Comparison of ENCODE assay signal across 34 mouse cellular contexts in genomic region chr1:170428141-170428540, GRCm38 (mm10).
"Had no signal": no experiment of that assay in that cellular context is flagged by ENCODE, and none has a peak within 500 bp of the region (broad histone marks: within the 10 kb centered on the region; RNA-seq: fewer than 3 reads in every experiment).

No protein-coding gene starts in this region.

- H3K9ac ChIP-seq: heart, embryonic 12.5 days; heart, embryonic 13.5 days; heart, embryonic 15.5 days; hindbrain, embryonic 12.5 days; hindbrain, embryonic 13.5 days; hindbrain, embryonic 14.5 days; hindbrain, embryonic 15.5 days; intestine, embryonic 15.5 days; kidney, embryonic 15.5 days had no signal

- H3K9me3 ChIP-seq: heart, embryonic 10.5 days; heart, embryonic 12.5 days; heart, embryonic 13.5 days; heart, embryonic 15.5 days; hindbrain, embryonic 10.5 days; hindbrain, embryonic 12.5 days; hindbrain, embryonic 13.5 days; hindbrain, embryonic 15.5 days; intestine, embryonic 15.5 days; kidney, embryonic 15.5 days had no signal

- ATAC-seq: hindbrain, embryonic 16.5 days; hindbrain, postnatal 0 days; inflammation-experienced regulatory T-cells, adult 6 months; intestine, embryonic 15.5 days; intestine, embryonic 16.5 days; intestine, postnatal 0 days had no signal

- H3K4me1 ChIP-seq: intestine, embryonic 15.5 days had no signal

- H3K4me3 ChIP-seq: heart, adult 2 months; heart, embryonic 10.5 days; heart, embryonic 12.5 days; heart, embryonic 13.5 days; heart, embryonic 15.5 days; hindbrain, embryonic 10.5 days; hindbrain, embryonic 12.5 days; hindbrain, embryonic 13.5 days; hindbrain, embryonic 15.5 days; intestine, embryonic 15.5 days; kidney, embryonic 15.5 days; layer of hippocampus, adult 2 months had no signal

- H3K27me3 ChIP-seq: heart, embryonic 12.5 days; heart, embryonic 13.5 days; heart, embryonic 15.5 days; hindbrain, embryonic 12.5 days; hindbrain, embryonic 15.5 days; intestine, embryonic 15.5 days; kidney, embryonic 15.5 days had no signal

- DNase-seq: heart, adult 2 months; heart, postnatal 10 days; heart, postnatal 14 days; heart, postnatal 36 days; heart, postnatal 4 days; kidney, adult 11 months; kidney, adult 18-20 months; kidney, adult 8-10 months; kidney, adult 9 months; kidney, postnatal 10 days; kidney, postnatal 14 days; kidney, postnatal 25 days; kidney, postnatal 36 days; kidney, postnatal 4 days; layer of hippocampus, adult 9-11 months; layer of hippocampus, postnatal 36 days had no signal

- H3K27ac ChIP-seq: heart, adult 2 months; heart, embryonic 10.5 days; heart, embryonic 13.5 days; heart, embryonic 15.5 days; hindbrain, embryonic 10.5 days; hindbrain, embryonic 12.5 days; hindbrain, embryonic 13.5 days; hindbrain, embryonic 14.5 days; hindbrain, embryonic 15.5 days; hindbrain, postnatal 0 days; intestine, embryonic 15.5 days; layer of hippocampus, adult 2 months had no signal

- H3K4me2 ChIP-seq: heart, embryonic 11.5 days; heart, embryonic 12.5 days; heart, embryonic 13.5 days; heart, embryonic 15.5 days; hindbrain, embryonic 12.5 days; hindbrain, embryonic 13.5 days; hindbrain, embryonic 14.5 days; hindbrain, embryonic 15.5 days; intestine, embryonic 15.5 days; kidney, embryonic 15.5 days had no signal

- H3K36me3 ChIP-seq: heart, embryonic 10.5 days; heart, embryonic 12.5 days; heart, embryonic 13.5 days; heart, embryonic 15.5 days; hindbrain, embryonic 10.5 days; hindbrain, embryonic 12.5 days; hindbrain, embryonic 13.5 days; hindbrain, embryonic 15.5 days; intestine, embryonic 15.5 days; kidney, embryonic 15.5 days had no signal
